Mouse (Mus musculus) cerebellum, adult 9-10 months (tissue): ENCODE measurements around the gene Gm11168.
A peak's percentile ranks its signal among the peaks of the same experiment; 100 is the strongest.
"Not testable (repeated sequence)": the region's sequence is repeated elsewhere in the genome, so short reads cannot be mapped to it uniquely, and the experiment has no call there.

Experiments
- DNase-seq: peaks from one replicate; pipeline ENCODE4 v3.0.0; 2022

Gm11168 gene

DNA sequence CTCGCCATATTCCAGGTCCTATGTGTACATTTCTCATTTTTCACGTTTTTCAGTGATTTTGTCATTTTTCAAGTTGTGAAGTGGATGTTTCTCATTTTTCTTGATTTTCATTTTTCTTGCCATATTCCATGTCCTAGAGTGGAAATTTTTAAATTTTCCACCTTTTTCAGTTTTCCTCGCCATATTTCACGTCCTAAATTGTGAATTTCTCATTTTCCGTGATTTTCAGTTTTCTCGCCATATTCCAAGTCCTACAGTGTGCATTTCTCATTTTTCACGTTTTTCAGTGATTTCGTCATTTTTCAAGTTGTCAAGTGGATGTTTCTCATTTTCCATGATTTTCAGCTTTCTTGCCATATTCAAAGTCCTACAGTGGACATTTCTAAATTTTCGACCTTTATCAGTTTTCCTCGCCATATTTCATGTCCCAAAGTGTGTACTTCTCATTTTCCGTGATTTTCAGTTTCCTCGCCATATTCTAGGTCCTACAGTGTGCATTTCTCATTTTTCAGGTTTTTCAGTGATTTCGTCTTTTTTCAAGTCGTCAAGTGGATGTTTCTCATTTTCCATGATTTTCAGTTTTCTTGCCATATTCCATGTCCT lies at the start of gene Gm11168:
Gene Gm11168, plus strand, starts transcription at position 553 of the 603 bp plus-strand sequence.
- not testable (repeated sequence) for DNase-seq

DNA sequence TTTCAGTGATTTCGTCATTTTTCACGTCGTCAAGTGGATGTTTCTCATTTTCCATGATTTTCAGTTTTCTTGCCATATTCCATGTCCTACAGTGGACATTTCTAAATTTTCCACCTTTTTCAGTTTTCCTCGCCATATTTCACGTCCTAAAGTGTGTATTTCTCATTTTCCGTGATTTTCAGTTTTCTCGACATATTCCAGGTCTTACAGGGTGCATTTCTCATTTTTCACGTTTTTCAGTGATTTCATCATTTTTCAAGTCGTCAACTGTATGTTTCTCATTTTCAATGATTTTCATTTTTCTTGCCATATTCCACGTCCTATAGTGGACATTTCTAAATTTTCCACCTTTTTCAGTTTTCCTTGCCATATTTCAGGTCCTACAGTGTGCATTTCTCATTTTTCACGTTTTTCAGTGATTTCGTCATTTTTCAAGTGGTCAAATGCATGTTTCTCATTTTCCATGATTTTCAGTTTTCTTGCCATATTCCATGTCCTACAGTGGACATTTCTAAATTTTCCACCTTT lies 2.6 kb upstream of the Gm11168 start, which contains the start of gene Gm10722:
Gene Gm10722, plus strand, starts transcription at position 478 of the 528 bp plus-strand sequence.
- not testable (repeated sequence) for DNase-seq

DNA sequence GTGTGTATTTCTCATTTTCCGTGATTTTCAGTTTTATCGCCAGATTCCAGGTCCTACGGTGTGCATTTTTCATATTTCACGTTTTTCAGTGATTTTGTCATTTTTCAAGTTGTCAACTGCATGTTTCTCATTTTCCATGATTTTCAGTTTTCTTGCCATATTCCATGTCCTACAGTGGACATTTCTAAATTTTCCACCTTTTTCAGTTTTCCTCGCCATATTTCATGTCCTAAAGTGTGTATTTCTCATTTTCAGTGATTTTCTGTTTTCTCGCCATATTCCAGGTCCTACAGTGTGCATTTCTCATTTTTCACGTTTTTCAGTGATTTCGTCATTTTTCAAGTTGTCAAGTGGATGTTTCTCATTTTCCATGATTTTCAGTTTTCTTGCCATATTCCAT lies 2.1 kb upstream of the Gm11168 start:
- DNase-seq: peak; percentile 23

DNA sequence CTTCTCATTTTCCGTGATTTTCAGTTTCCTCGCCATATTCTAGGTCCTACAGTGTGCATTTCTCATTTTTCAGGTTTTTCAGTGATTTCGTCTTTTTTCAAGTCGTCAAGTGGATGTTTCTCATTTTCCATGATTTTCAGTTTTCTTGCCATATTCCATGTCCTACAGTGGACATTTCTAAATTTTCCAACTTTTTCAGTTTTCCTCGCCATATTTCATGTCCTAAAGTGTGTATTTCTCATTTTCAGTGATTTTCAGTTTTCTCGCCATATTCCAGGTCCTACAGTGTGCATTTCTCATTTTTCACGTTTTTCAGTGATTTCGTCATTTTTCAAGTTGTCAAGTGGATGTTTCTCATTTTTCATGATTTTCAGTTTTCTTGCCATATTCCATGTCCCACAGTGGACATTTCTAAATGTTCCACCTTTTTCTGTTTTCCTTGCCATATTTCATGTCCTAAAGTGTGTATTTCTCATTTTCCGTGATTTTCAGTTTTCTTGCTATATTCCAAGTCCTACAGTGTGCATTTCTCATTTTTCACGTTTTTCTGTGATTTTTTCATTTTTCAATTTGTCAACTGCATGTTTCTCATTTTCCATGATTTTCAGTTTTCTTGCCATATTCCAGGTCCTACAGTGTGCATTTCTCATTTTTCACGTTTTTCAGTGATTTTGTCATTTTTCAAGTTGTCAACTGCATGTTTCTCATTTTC lies 1.0 kb upstream of the Gm11168 start:
- peak; percentile 97 for DNase-seq

DNA sequence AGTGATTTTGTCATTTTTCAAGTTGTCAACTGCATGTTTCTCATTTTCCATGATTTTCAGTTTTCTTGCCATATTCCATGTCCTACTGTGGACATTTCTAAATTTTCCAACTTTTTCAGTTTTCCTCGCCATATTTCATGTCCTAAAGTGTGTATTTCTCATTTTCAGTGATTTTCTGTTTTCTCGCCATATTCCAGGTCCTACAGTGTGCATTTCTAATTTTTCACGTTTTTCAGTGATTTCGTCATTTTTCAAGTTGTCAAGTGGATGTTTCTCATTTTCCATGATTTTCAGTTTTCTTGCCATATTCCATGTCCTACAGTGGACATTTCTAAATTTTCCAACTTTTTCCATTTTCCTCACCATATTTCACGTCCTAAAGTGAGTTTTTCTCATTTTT lies 3.0 kb downstream of the Gm11168 start:
- not testable (repeated sequence) for DNase-seq

DNA sequence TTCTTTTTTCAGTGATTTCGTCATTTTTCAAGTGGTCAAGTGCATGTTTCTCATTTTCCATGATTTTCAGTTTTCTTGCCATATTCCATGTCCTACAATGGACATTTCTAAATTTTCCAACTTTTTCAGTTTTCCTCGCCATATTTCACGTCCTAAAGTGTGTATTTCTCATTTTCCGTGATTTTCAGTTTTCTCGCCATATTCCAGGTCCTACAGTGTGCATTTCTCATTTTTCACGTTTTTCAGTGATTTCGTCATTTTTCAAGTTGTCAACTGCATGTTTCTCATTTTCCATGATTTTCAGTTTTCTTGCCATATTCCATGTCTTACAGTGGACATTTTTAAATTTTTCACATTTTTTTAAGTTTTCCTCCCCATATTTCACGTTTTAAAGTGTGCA lies 3.5 kb downstream of the Gm11168 start:
- peak; percentile 88 for DNase-seq

DNA sequence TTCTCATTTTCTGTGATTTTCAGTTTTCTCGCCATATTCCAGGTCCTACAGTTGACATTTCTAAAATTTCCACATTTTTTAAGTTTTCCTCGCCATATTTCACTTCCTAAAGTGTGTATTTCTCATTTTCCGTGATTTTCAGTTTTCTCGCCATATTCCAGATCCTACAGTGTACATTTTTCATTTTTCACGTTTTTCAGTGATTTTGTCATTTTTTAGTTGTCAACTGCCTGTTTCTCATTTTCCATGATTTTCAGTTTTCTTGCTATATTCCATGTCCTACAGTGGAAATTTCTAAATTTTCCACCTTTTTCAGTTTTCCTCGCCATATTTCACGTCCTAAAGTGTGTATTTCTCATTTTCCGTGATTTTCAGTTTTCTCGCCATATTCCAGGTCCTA lies 4.1 kb downstream of the Gm11168 start:
- not testable (repeated sequence) for DNase-seq

DNA sequence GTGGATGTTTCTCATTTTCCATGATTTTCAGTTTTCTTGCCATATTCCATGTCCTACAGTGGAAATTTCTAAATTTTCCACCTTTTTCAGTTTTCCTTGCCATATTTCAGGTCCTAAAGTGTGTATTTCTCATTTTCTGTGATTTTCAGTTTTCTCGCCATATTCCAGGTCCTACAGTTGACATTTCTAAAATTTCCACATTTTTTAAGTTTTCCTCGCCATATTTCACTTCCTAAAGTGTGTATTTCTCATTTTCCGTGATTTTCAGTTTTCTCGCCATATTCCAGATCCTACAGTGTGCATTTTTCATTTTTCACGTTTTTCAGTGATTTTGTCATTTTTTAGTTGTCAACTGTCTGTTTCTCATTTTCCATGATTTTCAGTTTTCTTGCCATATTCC lies 6.2 kb downstream of the Gm11168 start:
- DNase-seq: not testable (repeated sequence)

DNA sequence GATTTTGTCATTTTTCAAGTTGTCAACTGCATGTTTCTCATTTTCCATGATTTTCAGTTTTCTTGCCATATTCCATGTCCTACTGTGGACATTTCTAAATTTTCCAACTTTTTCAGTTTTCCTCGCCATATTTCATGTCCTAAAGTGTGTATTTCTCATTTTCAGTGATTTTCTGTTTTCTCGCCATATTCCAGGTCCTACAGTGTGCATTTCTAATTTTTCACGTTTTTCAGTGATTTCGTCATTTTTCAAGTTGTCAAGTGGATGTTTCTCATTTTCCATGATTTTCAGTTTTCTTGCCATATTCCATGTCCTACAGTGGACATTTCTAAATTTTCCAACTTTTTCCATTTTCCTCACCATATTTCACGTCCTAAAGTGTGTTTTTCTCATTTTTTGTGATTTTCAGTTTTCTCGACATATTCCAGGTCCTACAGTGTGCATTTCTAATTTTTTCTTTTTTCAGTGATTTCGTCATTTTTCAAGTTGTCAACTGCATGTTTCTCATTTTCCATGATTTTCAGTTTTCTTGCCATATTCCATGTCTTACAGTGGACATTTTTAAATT lies 9.0 kb downstream of the Gm11168 start:
- DNase-seq: not testable (repeated sequence)

DNA sequence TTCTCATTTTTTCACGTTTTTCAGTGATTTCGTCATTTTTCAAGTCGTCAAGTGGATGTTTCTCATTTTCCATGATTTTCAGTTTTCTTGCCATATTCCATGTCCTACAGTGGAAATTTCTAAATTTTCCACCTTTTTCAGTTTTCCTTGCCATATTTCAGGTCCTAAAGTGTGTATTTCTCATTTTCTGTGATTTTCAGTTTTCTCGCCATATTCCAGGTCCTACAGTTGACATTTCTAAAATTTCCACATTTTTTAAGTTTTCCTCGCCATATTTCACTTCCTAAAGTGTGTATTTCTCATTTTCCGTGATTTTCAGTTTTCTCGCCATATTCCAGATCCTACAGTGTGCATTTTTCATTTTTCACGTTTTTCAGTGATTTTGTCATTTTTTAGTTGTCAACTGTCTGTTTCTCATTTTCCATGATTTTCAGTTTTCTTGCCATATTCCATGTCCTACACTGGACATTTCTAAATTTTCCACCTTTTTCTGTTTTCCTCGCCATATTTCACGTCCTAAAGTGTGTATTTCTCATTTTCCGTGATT lies 9.7 kb downstream of the Gm11168 start, which contains the start of gene Gm10721:
Gene Gm10721, plus strand, starts transcription at position 408 of the 547 bp plus-strand sequence.
- DNase-seq: not testable (repeated sequence)

DNA sequence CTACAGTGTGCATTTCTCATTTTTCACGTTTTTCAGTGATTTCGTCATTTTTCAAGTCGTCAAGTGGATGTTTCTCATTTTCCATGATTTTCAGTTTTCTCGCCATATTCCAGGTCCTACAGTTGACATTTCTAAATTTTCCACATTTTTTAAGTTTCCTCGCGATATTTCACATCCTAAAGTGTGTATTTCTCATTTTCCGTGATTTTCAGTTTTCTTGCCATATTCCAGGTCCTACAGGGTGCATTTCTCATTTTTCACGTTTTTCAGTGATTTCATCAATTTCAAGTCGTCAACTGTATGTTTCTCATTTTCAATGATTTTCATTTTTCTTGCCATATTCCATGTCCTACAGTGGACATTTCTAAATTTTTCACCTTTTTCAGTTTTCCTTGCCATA lies 12.2 kb downstream of the Gm11168 start, which contains the start of gene Gm10720:
Gene Gm10720, plus strand, starts transcription at position 301 of the 400 bp plus-strand sequence.
- DNase-seq: not testable (repeated sequence)

DNA sequence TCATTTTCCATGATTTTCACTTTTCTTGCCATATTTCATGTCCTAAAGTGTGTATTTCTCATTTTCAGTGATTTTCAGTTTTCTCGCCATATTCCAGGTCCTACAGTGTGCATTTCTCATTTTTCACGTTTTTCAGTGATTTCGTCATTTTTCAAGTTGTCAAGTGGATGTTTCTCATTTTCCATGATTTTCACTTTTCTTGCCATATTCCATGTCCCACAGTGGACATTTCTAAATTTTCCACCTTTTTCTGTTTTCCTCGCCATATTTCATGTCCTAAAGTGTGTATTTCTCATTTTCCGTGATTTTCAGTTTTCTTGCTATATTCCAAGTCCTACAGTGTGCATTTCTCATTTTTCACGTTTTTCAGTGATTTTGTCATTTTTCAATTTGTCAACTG lies 12.8 kb downstream of the Gm11168 start:
- not testable (repeated sequence) for DNase-seq

DNA sequence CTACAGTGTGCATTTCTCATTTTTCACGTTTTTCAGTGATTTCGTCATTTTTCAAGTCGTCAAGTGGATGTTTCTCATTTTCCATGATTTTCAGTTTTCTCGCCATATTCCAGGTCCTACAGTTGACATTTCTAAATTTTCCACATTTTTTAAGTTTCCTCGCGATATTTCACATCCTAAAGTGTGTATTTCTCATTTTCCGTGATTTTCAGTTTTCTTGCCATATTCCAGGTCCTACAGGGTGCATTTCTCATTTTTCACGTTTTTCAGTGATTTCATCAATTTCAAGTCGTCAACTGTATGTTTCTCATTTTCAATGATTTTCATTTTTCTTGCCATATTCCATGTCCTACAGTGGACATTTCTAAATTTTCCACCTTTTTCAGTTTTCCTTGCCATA lies 14.0 kb downstream of the Gm11168 start, which contains the start of gene Gm10719:
Gene Gm10719, plus strand, starts transcription at position 301 of the 400 bp plus-strand sequence.
- DNase-seq: not testable (repeated sequence)

DNA sequence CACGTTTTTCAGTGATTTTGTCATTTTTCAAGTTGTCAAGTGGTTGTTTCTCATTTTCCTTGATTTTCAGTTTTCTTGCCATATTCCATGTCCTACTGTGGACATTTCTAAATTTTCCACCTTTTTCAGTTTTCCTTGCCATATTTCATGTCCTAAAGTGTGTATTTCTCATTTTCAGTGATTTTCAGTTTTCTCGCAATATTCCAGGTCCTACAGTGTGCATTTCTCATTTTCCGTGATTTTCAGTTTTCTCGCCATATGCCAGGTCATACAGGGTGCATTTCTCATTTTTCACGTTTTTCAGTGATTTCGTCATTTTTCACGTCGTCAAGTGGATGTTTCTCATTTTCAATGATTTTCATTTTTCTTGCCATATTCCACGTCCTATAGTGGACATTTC lies 15.8 kb downstream of the Gm11168 start:
- DNase-seq: not testable (repeated sequence)

DNA sequence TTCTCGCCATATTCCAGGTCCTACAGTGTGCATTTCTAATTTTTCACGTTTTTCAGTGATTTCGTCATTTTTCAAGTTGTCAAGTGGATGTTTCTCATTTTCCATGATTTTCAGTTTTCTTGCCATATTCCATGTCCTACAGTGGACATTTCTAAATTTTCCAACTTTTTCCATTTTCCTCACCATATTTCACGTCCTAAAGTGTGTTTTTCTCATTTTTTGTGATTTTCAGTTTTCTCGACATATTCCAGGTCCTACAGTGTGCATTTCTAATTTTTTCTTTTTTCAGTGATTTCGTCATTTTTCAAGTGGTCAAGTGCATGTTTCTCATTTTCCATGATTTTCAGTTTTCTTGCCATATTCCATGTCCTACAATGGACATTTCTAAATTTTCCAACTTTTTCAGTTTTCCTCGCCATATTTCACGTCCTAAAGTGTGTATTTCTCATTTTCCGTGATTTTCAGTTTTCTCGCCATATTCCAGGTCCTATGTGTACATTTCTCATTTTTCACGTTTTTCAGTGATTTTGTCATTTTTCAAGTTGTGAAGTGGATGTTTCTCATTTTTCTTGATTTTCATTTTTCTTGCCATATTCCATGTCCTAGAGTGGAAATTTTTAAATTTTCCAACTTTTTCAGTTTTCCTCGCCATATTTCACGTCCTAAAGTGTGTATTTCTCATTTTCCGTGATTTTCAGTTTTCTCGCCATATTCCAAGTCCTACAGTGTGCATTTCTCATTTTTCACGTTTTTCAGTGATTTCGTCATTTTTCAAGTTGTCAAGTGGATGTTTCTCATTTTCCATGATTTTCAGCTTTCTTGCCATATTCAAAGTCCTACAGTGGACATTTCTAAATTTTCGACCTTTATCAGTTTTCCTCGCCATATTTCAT lies 16.9 kb downstream of the Gm11168 start:
- DNase-seq: peak; percentile 46

DNA sequence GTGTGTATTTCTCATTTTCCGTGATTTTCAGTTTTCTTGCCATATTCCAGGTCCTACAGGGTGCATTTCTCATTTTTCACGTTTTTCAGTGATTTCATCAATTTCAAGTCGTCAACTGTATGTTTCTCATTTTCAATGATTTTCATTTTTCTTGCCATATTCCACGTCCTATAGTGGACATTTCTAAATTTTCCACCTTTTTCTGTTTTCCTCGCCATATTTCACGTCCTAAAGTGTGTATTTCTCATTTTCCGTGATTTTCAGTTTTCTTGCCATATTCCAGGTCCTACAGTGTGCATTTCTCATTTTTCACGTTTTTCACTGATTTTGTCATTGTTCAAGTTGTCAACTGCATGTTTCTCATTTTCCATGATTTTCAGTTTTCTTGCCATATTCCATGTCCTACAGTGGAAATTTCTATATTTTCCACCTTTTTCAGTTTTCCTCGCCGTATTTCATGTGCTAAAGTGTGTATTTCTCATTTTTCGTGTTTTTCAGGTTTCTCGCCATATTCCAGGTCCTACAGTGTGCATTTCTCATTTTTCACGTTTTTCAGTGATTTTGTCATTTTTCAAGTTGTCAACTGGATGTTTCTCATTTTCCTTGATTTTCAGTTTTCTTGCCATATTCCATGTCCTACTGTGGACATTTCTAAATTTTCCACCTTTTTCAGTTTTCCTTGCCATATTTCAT lies 19.3 kb downstream of the Gm11168 start:
- DNase-seq: peak; percentile 77

DNA sequence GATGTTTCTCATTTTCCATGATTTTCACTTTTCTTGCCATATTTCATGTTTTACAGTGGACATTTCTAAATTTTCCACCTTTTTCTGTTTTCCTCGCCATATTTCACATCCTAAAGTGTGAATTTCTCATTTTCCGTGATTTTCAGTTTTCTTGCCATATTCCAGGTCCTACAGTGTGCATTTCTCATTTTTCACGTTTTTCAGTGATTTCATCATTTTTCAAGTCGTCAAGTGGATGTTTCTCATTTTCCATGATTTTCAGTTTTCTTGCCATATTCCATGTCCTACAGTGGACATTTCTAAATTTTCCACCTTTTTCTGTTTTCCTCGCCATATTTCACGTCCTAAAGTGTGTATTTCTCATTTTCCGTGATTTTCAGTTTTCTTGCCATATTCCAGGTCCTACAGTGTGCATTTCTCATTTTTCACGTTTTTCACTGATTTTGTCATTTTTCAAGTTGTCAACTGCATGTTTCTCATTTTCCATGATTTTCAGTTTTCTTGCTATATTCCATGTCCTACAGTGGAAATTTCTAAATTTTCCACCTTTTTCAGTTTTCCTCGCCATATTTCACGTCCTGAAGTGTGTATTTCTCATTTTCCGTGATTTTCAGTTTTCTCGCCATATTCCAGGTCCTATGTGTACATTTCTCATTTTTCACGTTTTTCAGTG lies 20.3 kb downstream of the Gm11168 start, which contains the start of gene Gm10718:
Gene Gm10718, plus strand, starts transcription at position 236 of the 673 bp plus-strand sequence.
- peak; percentile 40 for DNase-seq

DNA sequence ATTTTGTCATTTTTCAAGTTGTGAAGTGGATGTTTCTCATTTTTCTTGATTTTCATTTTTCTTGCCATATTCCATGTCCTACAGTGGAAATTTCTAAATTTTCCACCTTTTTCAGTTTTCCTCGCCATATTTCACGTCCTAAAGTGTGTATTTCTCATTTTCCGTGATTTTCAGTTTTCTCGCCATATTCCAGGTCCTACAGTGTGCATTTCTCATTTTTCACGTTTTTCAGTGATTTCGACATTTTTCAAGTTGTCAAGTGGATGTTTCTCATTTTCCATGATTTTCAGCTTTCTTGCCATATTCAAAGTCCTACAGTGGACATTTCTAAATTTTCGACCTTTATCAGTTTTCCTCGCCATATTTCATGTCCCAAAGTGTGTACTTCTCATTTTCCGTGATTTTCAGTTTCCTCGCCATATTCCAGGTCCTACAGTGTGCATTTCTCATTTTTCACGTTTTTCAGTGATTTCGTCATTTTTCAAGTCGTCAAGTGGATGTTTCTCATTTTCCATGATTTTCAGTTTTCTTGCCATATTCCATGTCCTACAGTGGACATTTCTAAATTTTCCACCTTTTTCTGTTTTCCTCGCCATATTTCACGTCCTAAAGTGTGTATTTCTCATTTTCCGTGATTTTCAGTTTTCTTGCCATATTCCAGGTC lies 21.0 kb downstream of the Gm11168 start:
- DNase-seq: peak; percentile 91

DNA sequence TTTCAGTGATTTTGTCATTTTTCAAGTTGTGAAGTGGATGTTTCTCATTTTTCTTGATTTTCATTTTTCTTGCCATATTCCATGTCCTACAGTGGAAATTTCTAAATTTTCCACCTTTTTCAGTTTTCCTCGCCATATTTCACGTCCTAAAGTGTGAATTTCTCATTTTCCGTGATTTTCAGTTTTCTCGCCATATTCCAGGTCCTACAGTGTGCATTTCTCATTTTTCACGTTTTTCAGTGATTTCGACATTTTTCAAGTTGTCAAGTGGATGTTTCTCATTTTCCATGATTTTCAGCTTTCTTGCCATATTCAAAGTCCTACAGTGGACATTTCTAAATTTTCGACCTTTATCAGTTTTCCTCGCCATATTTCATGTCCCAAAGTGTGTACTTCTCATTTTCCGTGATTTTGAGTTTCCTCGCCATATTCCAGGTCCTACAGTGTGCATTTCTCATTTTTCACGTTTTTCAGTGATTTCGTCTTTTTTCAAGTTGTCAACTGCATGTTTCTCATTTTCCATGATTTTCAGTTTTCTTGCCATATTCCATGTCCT lies 21.8 kb downstream of the Gm11168 start, which contains the start of gene Gm10717:
Gene Gm10717, plus strand, starts transcription at position 506 of the 556 bp plus-strand sequence.
- DNase-seq: peak; percentile 23

DNA sequence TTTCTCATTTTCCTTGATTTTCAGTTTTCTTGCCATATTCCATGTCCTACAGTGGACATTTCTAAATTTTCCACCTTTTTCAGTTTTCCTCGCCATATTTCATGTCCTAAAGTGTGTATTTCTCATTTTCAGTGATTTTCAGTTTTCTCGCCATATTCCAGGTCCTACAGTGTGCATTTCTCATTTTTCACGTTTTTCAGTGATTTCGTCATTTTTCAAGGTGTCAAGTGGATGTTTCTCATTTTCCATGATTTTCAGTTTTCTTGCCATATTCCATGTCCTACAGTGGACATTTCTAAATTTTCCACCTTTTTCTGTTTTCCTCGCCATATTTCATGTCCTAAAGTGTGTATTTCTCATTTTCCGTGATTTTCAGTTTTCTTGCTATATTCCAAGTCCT lies 22.5 kb downstream of the Gm11168 start:
- peak; percentile 57 for DNase-seq
